Mouse (Mus musculus) left cerebral cortex, adult 2 months (tissue): Measurements from ENCODE around the gene Grn. TPM values are rescaled to one million over a fixed set of nuclear protein-coding genes. Genes with fewer than 3 reads are reported as not detected.

Experiments used
- DNase-seq, 2 experiments: peaks; one replicate each; pipeline ENCODE4 v3.0.0; 2021 to 2022; ENCODE audit warnings: low spot score in 2 of 2, mixed read lengths in 1 of 2; ENCODE audit errors: extremely low spot score in 1 of 2
- H3K27ac ChIP-seq: fragments of 200-600 bp; 2 replicates; pipeline ENCODE4 v1.8.1; 2022
- H3K4me3 ChIP-seq: fragments of 200-600 bp; 2 replicates; pipeline ENCODE4 v1.8.1; 2022
- CTCF ChIP-seq: fragments of 200-600 bp; IDR thresholded peaks from 2 replicates; pipeline ENCODE4 v1.8.1; 2022; ENCODE audit warnings: antibody characterized with exemption, mild to moderate bottlenecking, moderate library complexity
- intact Hi-C: fragments of 180-260 bp; cut with DNase I; formaldehyde crosslinking; loops from one replicate; pipeline ENCODE4 v1.15.1; 2025
- total RNA-seq, 2 experiments: library from RNA; stranded (reverse); gene quantifications; 2 replicates each; pipeline ENCODE4 v1.2.3; 2021

Grn gene
- total RNA-seq, 2 experiments from 2014 or later, result 58.1 to 66.2 TPM

DNA sequence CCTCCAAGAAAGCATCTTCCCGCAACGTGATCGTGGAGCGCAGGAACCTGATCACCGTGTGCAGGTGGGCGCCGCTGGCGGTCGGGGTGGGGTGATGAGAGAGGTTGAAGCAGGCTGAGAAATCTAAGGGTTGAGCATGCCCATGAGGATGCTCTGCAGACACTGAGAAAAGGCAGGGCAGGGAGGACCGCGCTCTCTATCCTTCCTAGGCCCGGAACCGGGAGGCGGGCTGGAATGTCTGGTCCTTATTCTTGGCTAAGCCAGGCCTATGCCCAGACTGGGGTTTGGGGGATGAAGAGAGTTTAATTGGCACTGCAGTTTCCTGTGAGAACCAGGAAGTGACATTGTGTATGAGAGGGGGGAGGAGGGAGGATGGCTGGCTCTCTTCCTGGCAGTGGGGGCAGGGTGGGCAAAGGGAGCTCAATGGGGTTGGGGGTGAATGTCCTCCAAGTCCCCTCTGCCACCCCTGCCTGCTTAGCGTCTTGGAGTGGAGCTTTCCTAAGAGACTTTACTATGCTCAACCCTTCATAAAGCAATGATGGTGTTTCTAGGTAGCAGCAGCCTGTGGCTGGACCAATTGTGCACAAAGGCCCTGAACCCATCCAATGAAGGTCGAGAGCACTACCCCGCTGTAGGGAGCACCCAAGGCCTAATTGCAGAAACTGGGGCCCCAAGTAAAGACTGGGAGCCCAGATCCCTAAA, 36.2 kb upstream of the Grn start:
- Histone ChIP-seq H3K27ac (peak overlapping the region; percentile 98), H3K4me3 (peak overlapping the region; percentile 88)
- no peak for TF ChIP-seq CTCF
- peak in 1 of 2 experiments; percentile 51 for DNase-seq
- intact Hi-C loops, result loop anchor here (1.0 to 2.0 kb wide), 3 partner anchors 15 to 74 kb away; no protein-coding TSS in a partner anchor

GRCm38 (mm10) chr11:102394421-102395124, 35.5 kb upstream of the Grn start:
- DNase-seq, result peak in 1 of 2 experiments; percentile 16
- TF ChIP-seq CTCF, result no peak
- Histone ChIP-seq H3K27ac (peak overlapping the region; percentile 98), H3K4me3 (peak overlapping the region; percentile 88)
- intact Hi-C loops, result no loop called here

- Histone ChIP-seq H3K27ac (peak overlapping the region; percentile 98), H3K4me3 (peak overlapping the region; percentile 88)
- DNase-seq, result peak in 1 of 2 experiments; percentile 23
- no peak for TF ChIP-seq CTCF
- intact Hi-C loops, result no loop called here
Observed at GRCm38 (mm10) chr11:102395250-102395649, 34.9 kb upstream of the Grn start.

DNA sequence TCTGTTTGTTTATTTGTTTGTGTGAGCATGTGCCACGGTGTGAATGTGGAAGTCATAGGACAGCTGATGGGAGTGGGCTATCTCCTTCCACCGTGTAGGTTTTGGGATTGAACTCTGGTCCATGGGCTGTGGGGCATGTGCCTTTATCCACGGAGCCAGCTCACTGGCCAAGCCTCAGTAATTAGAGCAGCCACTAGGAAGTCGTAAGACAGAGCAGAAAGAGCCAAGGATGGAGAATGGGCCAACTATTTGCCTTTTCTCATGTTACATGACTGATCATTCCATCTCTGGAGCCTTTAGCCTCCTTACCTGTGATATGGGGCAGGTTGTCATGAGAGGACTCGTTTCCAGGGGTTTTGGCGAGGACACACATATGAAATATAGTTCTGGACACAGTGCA, 33.9 kb upstream of the Grn start:
- intact Hi-C loops, result no loop called here
- Histone ChIP-seq H3K4me3 (peak overlapping the region; percentile 88), H3K27ac (peak overlapping the region; percentile 98)
- TF ChIP-seq CTCF, result no peak
- no peak for DNase-seq

DNA sequence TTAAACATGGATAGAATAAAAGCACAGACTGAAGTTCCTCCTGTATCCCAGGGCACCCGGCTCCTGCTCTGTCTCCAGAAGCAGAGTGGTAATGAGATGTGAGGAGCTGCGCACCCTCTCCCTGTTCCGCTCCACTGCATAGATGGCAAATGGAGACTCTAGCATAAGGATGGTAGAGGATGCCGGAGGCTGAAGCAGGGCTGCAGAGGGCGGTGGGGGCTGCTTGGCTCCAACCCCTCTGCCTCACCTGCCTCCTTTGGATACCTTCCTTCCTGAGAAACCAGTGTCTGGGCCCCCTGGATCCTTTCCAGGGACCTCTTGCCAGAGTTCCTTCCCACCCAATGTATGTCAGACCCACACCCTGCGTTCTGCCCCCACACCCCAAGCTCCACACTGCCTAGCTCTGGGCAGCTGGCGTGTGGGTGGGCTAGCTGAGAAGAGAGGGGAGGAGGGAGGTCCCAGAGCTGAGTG, 33.4 kb upstream of the Grn start:
- intact Hi-C loops, result no loop called here
- DNase-seq, result peak; percentile 33 to 74
- peak overlapping the region; percentile 88 for H3K4me3 ChIP-seq
- TF ChIP-seq CTCF, result no peak
- H3K27ac ChIP-seq, result peak overlapping the region; percentile 98

GRCm38 (mm10) chr11:102398007-102398825, 31.9 kb upstream of the Grn start:
- no peak for TF ChIP-seq CTCF
- peak in 1 of 2 experiments; percentile 28 for DNase-seq
- intact Hi-C loops, result no loop called here
- peak overlapping the region; percentile 12; the same call in 1 of the 2 replicates for H3K27ac ChIP-seq
- no peak overlapping the region for H3K4me3 ChIP-seq

GRCm38 (mm10) chr11:102399107-102399506, 31.0 kb upstream of the Grn start:
- no peak overlapping the region; the same call in 1 of the 2 replicates for H3K27ac ChIP-seq
- no peak overlapping the region for H3K4me3 ChIP-seq
- intact Hi-C loops, result no loop called here
- no peak for TF ChIP-seq CTCF
- no peak for DNase-seq

GRCm38 (mm10) chr11:102399610-102400072, 30.5 kb upstream of the Grn start:
- intact Hi-C loops, result no loop called here
- Histone ChIP-seq H3K4me3 (no peak overlapping the region), H3K27ac (no peak overlapping the region)
- TF ChIP-seq CTCF, result no peak
- peak in 1 of 2 experiments; percentile 48 for DNase-seq

- no peak for DNase-seq
- Histone ChIP-seq H3K27ac (no peak overlapping the region), H3K4me3 (no peak overlapping the region)
- no peak for TF ChIP-seq CTCF
- intact Hi-C loops, result no loop called here
Observed at GRCm38 (mm10) chr11:102400513-102401084, 29.5 kb upstream of the Grn start.

DNA sequence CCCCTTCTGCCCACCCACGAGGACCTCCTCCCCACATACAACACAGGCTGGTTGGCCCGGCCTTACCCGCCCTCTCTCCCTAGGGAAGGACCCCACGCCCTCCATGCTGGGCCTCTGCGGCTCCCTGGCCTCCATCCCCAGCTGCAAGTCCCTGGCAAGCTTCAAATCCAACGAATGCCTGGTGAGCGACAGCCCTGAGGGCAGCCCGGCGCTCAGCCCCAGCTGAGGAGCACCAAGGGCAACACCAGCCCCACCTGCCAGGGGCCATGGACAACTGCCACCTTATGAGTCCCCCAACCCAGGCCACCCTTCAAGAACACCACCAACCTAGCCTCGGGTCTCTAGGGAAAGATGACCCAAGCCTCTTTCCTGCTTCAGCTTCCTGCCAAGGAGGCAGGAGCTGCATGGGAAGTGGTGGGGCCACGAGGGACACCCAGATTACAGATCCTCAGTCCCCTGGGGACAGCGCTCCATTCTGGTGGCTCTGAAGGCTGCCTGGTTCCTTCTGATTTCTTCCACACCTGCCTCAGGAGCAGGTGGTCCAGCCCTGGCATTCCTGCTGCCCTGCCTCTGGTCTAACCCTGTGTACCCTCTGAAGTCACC, 28.1 kb upstream of the Grn start:
- H3K4me3 ChIP-seq, result no peak overlapping the region
- TF ChIP-seq CTCF, result no peak
- no peak overlapping the region for H3K27ac ChIP-seq
- peak in 1 of 2 experiments; percentile 13 for DNase-seq
- intact Hi-C loops, result no loop called here

DNA sequence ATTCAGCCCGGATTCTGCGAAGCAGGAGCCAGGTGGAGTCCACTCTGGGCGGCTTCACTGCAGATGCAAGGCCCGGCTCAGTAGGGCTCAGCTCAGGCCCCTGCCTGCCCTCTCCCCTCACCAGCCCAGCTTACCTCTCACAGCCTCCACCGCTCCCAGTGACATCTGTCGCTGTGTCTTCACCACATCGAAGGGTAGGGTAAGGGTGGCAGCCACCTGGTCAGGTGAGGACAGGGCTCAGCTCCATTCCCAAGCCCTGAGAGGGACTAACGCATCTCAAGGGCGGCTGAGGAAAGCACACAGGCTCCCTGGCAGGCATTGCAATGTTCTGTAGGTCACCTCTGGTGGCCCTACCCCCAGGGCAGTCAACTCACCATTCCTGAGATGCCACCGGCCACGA, 26.5 kb upstream of the Grn start:
- no peak for TF ChIP-seq CTCF
- no peak overlapping the region for H3K4me3 ChIP-seq
- intact Hi-C loops, result no loop called here
- DNase-seq, result no peak
- no peak overlapping the region for H3K27ac ChIP-seq
